Mouse (Mus musculus) lung, adult 2 months (tissue): Measurements from ENCODE around the gene Nfatc3.

Experiments
- CTCF ChIP-seq: fragments of 200-500 bp; IDR thresholded peaks from 2 replicates; pipeline ENCODE4 v1.5.1; 2011; ENCODE audit warnings: mild to moderate bottlenecking, low read length, control low read depth; ENCODE audit not compliant: insufficient read depth
- POLR2A ChIP-seq: fragments of 200-500 bp; IDR thresholded peaks from 2 replicates; pipeline ENCODE4 v1.6.1; 2011; ENCODE audit warnings: low read depth, mild to moderate bottlenecking, control low read depth, low read length, borderline replicate concordance; ENCODE audit errors: extremely low read depth

- TF ChIP-seq CTCF (no peak), POLR2A (no peak)
Observed at GRCm38 (mm10) chr8:106051068-106051467, 7.6 kb upstream of the Nfatc3 start.
